Mouse (Mus musculus): Measurements from ENCODE around the gene Myrfl. TPM values are rescaled to one million over a fixed set of nuclear protein-coding genes. Genes with fewer than 3 reads are reported as not detected.

Myrfl gene
- polyA plus RNA-seq, 1 experiment from 2014 or later: 0.23 TPM

DNA sequence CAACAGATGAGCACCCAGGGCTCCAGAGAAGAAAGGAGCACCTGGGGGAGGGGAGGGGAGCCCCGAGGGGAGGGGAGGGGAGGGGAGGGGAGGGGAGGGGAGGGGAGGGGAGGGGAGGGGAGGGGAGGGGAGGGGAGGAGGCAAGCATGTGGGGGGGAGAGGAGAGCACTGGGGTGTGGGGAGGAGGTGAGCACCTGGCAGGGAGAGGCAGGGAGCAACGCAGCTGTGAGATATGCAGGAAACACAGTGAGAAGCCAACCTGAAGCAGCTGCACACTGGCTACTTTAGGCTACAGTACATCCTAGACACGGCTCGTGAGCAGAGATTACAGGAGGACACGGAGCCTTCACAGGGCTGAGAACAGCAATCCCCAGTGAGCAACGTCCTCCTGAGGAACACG lies 34.2 kb upstream of the Myrfl start:
- Histone ChIP-seq H3K36me3 (ENCODE audit: control insufficient read depth, insufficient read depth, low read length) (0 out of 2 replicates have a peak, but pooled peaks cover 8% of the 10 kb centered on the region), H3K9me3 (replicated peaks; ENCODE audit: control insufficient read depth, low read length) (no peaks in the 10 kb centered on the region), H3K27me3 (ENCODE audit: control insufficient read depth, insufficient read depth, low read length) (no peaks in the 10 kb centered on the region), H3K4me1 (ENCODE audit: control insufficient read depth, insufficient read depth, low read length) (no peaks in the 10 kb centered on the region), H3K27ac (ENCODE audit: low read depth, low read length) (no peak overlapping the region), H3K9ac (ENCODE audit: low read depth, low read length) (no peak overlapping the region), H3K4me2 (no peak overlapping the region), H3K4me3 (ENCODE audit: low read depth, low read length) (no peak overlapping the region)
- no peak for ATAC-seq (replicated peaks; ENCODE audit: insufficient number of reproducible peaks, low FRiP score, low TSS enrichment)
- 70% methylated on average over 6 of the region's 7 CpGs for WGBS (ENCODE audit: insufficient replicate concordance)

DNA sequence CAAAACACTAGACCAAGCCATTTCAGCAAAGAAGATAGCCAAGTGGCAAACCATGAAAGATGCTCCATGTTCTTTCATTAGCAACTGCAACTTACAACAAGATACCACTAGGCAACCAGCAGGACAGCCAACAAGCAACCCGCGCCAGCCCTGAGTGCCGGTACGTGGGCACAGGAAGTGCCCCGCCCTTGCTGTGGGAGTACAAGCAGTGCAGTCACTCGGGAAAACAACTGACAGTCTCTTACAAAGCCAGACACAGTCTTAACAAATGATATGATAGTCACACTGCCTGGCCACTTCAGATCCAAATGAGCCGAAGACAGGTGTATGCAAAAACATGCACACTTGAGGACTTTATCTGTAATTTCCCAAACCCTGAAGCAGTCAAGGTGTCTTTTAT lies 33.8 kb upstream of the Myrfl start:
- Histone ChIP-seq H3K36me3 (ENCODE audit: control insufficient read depth, insufficient read depth, low read length) (0 out of 2 replicates have a peak, but pooled peaks cover 8% of the 10 kb centered on the region), H3K27ac (ENCODE audit: low read depth, low read length) (no peak overlapping the region), H3K4me2 (no peak overlapping the region), H3K27me3 (ENCODE audit: control insufficient read depth, insufficient read depth, low read length) (no peaks in the 10 kb centered on the region), H3K4me1 (ENCODE audit: control insufficient read depth, insufficient read depth, low read length) (no peaks in the 10 kb centered on the region), H3K9ac (ENCODE audit: low read depth, low read length) (no peak overlapping the region), H3K4me3 (ENCODE audit: low read depth, low read length) (no peak overlapping the region), H3K9me3 (replicated peaks; ENCODE audit: control insufficient read depth, low read length) (no peaks in the 10 kb centered on the region)
- 65% methylated on average over 7 of the region's 7 CpGs for WGBS (ENCODE audit: insufficient replicate concordance)
- no peak for ATAC-seq (replicated peaks; ENCODE audit: insufficient number of reproducible peaks, low FRiP score, low TSS enrichment)

DNA sequence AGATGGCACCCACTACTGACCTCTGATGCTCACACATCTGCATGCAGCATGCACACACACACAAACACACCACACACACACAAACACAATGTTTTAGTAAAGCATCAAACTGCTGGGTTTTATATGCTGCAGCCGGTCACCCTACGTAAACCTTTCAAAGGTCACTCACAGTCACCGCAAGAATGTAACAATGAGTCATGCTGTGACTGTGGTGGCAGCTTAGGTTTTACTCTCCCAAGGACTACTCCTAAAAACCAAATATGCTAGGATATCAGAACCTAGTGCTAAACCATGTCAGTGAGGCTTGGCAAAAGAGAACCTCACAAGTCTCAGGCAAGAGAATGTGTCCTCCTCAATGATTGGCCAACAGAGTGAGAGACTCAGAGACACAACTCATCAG lies 32.1 kb upstream of the Myrfl start:
- ATAC-seq (replicated peaks; ENCODE audit: insufficient number of reproducible peaks, low FRiP score, low TSS enrichment): no peak

DNA sequence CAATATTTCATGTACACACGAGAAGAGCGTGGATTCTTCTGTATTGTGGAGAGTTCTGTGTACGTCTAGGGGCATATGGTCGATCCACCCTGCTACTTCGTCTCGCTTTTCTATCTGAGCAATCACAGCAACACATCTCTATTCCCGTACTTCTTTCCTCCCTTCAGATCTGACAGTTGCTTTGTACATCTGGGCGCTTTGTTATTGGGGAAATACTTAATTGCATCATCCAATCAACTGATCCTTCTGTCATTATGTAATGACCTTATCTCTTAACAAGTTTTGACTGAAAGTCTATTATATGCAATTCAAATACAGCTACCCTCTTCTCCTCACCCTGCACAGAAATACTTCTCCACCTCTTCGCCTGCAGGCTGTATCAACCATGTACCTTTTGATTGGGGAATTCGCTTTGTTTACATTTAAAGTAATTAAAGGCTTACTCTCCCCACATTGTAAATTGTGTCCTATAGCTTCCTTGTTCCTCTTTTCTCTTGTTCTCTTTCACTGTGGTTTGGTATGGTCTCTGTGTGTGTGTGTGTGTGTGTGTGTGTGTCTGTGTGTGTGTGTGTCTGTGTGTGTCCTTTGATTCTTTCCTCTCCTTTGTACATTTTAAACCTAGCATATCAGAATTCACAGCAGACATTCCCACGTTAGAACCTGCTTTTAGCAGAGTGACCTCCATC lies 29.9 kb upstream of the Myrfl start:
- H3K4me2 ChIP-seq: no peak overlapping the region
- no peaks in the 10 kb centered on the region for H3K9me3 ChIP-seq (replicated peaks; ENCODE audit: control insufficient read depth, low read length)
- H3K27ac ChIP-seq (ENCODE audit: low read depth, low read length): no peak overlapping the region
- no peaks in the 10 kb centered on the region for H3K27me3 ChIP-seq (ENCODE audit: control insufficient read depth, insufficient read depth, low read length)
- no peak overlapping the region for H3K4me3 ChIP-seq (ENCODE audit: low read depth, low read length)
- H3K4me1 ChIP-seq (ENCODE audit: control insufficient read depth, insufficient read depth, low read length): no peaks in the 10 kb centered on the region
- 88% methylated on average over 11 of the region's 11 CpGs for WGBS (ENCODE audit: insufficient replicate concordance)
- H3K9ac ChIP-seq (ENCODE audit: low read depth, low read length): no peak overlapping the region
- H3K36me3 ChIP-seq (ENCODE audit: control insufficient read depth, insufficient read depth, low read length): peaks cover 14% of the 10 kb centered on the region; the same call in 1 of the 2 replicates
- ATAC-seq (replicated peaks; ENCODE audit: insufficient number of reproducible peaks, low FRiP score, low TSS enrichment): no peak

More for the DNA sequence above, 32.1 kb upstream of the Myrfl start:
- no peaks in the 10 kb centered on the region for H3K4me1 ChIP-seq (ENCODE audit: control insufficient read depth, insufficient read depth, low read length)
- no peak overlapping the region for H3K9ac ChIP-seq (ENCODE audit: low read depth, low read length)
- no peaks in the 10 kb centered on the region for H3K27me3 ChIP-seq (ENCODE audit: control insufficient read depth, insufficient read depth, low read length)
- H3K4me2 ChIP-seq: no peak overlapping the region
- no peak overlapping the region for H3K27ac ChIP-seq (ENCODE audit: low read depth, low read length)
- WGBS (ENCODE audit: insufficient replicate concordance): 87% methylated on average over 3 of the region's 3 CpGs
- no peaks in the 10 kb centered on the region for H3K9me3 ChIP-seq (replicated peaks; ENCODE audit: control insufficient read depth, low read length)
- H3K36me3 ChIP-seq (ENCODE audit: control insufficient read depth, insufficient read depth, low read length): peaks cover 11% of the 10 kb centered on the region; the same call in 1 of the 2 replicates
- H3K4me3 ChIP-seq (ENCODE audit: low read depth, low read length): no peak overlapping the region

DNA sequence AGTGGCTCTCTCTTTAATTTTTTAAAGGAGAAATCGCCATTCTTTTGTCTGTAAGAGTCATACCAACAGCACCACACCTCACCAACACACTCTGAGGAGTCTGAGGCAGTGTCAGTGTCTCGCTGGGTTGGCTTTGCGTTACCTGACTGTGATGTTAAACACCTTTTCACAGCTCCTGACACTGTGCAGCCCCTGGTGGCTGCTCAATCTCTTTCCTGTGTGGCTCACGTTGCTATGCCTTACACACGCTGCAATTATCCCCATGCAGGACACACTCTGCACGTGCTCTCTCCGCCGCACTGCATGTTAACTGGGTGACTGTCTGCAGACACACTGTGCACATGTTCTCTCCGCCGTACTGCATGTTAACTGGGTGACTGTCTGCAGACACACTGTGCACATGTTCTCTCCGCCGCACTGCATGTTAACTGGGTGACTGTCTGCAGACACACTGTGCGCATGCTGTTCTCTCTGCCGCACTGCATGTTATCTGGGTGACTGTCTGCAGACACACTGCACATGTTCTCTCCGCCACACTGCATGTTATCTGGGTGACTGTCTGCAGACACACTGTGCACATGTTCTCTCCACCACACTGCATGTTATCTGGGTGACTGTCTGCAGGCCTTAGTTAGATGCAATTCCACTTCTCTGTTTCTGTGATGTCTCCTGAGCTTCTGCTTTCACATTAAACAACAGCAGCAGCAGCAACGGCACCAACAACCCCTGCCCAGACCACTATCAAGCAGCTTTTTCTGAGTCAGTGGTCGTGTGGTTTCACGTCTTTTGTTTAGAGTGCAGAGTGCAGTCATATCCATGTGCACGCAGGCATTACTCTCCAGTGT lies 27.2 kb upstream of the Myrfl start:
- Histone ChIP-seq H3K27me3 (ENCODE audit: control insufficient read depth, insufficient read depth, low read length) (no peaks in the 10 kb centered on the region), H3K27ac (ENCODE audit: low read depth, low read length) (no peak overlapping the region), H3K36me3 (ENCODE audit: control insufficient read depth, insufficient read depth, low read length) (peaks cover 12% of the 10 kb centered on the region; the same call in 1 of the 2 replicates), H3K4me1 (ENCODE audit: control insufficient read depth, insufficient read depth, low read length) (no peaks in the 10 kb centered on the region), H3K4me3 (ENCODE audit: low read depth, low read length) (no peak overlapping the region), H3K9me3 (replicated peaks; ENCODE audit: control insufficient read depth, low read length) (no peaks in the 10 kb centered on the region), H3K9ac (ENCODE audit: low read depth, low read length) (no peak overlapping the region), H3K4me2 (no peak overlapping the region)
- ATAC-seq (replicated peaks; ENCODE audit: insufficient number of reproducible peaks, low FRiP score, low TSS enrichment): no peak
- 86% methylated on average over 19 of the region's 19 CpGs for WGBS (ENCODE audit: insufficient replicate concordance)

DNA sequence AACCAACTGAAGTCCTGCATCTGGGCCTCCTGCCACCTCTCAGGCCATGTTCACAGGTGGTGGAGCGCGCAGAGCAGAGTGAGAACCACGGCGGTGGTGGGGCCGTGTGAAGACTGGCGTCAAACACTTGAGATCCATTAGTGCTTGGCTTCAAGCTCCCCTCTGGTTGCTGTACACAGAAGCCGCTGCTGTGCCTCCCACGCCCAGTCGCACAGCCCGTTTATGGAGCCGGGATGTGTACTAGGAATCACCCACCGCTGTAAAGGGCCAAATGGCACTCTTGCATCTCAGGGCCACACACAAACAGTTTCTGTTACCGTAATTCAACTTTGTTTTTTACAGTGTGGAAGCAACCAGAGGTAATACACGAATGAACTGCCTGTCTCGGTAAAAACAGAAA lies 25.4 kb upstream of the Myrfl start:
- 87% methylated on average over 15 of the region's 15 CpGs for WGBS (ENCODE audit: insufficient replicate concordance)
- Histone ChIP-seq H3K4me3 (ENCODE audit: low read depth, low read length) (no peak overlapping the region), H3K4me2 (no peak overlapping the region), H3K9me3 (replicated peaks; ENCODE audit: control insufficient read depth, low read length) (no peaks in the 10 kb centered on the region), H3K27ac (ENCODE audit: low read depth, low read length) (no peak overlapping the region), H3K9ac (ENCODE audit: low read depth, low read length) (no peak overlapping the region), H3K36me3 (ENCODE audit: control insufficient read depth, insufficient read depth, low read length) (peaks cover 8% of the 10 kb centered on the region; the same call in 1 of the 2 replicates), H3K27me3 (ENCODE audit: control insufficient read depth, insufficient read depth, low read length) (no peaks in the 10 kb centered on the region), H3K4me1 (ENCODE audit: control insufficient read depth, insufficient read depth, low read length) (no peaks in the 10 kb centered on the region)
- no peak for ATAC-seq (replicated peaks; ENCODE audit: insufficient number of reproducible peaks, low FRiP score, low TSS enrichment)

DNA sequence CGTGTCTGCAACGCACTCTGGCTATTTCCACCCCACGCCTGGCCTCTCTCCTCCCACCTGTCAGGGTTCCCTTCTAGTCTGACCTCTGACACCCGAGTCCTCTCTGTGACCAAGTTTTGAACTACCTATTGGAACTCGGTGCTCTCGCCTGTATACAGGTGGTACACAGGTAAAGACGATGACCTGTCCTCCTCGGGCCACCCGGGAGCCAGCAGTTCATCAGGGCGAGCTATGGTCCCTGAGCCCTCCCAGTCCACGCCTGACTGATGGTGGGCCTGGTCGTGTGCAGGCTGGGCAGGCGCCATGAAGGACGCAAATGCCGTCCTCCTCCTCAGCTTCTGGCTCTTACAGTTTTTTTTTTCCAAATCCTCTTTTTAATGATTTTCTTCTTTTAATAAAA lies 24.7 kb upstream of the Myrfl start:
- no peak overlapping the region for H3K4me2 ChIP-seq
- peaks cover 8% of the 10 kb centered on the region; the same call in 1 of the 2 replicates for H3K36me3 ChIP-seq (ENCODE audit: control insufficient read depth, insufficient read depth, low read length)
- no peaks in the 10 kb centered on the region for H3K9me3 ChIP-seq (replicated peaks; ENCODE audit: control insufficient read depth, low read length)
- H3K4me1 ChIP-seq (ENCODE audit: control insufficient read depth, insufficient read depth, low read length): no peaks in the 10 kb centered on the region
- H3K27me3 ChIP-seq (ENCODE audit: control insufficient read depth, insufficient read depth, low read length): no peaks in the 10 kb centered on the region
- no peak overlapping the region for H3K4me3 ChIP-seq (ENCODE audit: low read depth, low read length)
- ATAC-seq (replicated peaks; ENCODE audit: insufficient number of reproducible peaks, low FRiP score, low TSS enrichment): no peak
- no peak overlapping the region for H3K27ac ChIP-seq (ENCODE audit: low read depth, low read length)
- H3K9ac ChIP-seq (ENCODE audit: low read depth, low read length): no peak overlapping the region
- WGBS (ENCODE audit: insufficient replicate concordance): 89% methylated on average over 15 of the region's 15 CpGs

DNA sequence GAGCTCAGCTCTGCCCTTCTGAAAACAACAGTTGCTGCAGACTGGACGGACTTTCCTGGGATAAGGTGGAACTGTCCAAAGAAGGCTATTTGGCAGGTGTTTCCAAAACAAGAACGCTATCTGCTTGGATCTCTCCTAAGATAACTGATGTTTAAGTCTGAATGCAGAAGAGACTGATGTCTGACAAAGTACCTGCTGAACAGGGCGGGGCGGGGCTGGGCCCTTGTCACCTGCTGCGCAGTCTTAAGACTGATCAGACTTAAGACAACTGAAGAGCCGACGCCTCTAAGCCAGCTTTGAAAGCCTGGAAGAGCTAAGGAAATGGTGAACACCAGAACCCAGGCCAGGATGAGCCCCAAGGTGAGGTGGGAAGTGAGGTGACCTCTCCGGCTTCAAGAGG lies 23.9 kb upstream of the Myrfl start:
- no peak overlapping the region for H3K27ac ChIP-seq (ENCODE audit: low read depth, low read length)
- H3K4me3 ChIP-seq (ENCODE audit: low read depth, low read length): no peak overlapping the region
- ATAC-seq (replicated peaks; ENCODE audit: insufficient number of reproducible peaks, low FRiP score, low TSS enrichment): no peak
- H3K4me1 ChIP-seq (ENCODE audit: control insufficient read depth, insufficient read depth, low read length): no peaks in the 10 kb centered on the region
- H3K9ac ChIP-seq (ENCODE audit: low read depth, low read length): no peak overlapping the region
- H3K4me2 ChIP-seq: no peak overlapping the region
- WGBS (ENCODE audit: insufficient replicate concordance): 92% methylated on average over 8 of the region's 8 CpGs
- no peaks in the 10 kb centered on the region for H3K9me3 ChIP-seq (replicated peaks; ENCODE audit: control insufficient read depth, low read length)
- peaks cover 12% of the 10 kb centered on the region for H3K36me3 ChIP-seq (ENCODE audit: control insufficient read depth, insufficient read depth, low read length)
- H3K27me3 ChIP-seq (ENCODE audit: control insufficient read depth, insufficient read depth, low read length): no peaks in the 10 kb centered on the region

All from heart, embryonic 11.5 days (tissue).